Mouse (Mus musculus): ENCODE results near the gene Rabep1. TPM values are rescaled to one million over a fixed set of nuclear protein-coding genes. Genes with fewer than 3 reads are reported as not detected.

Rabep1 gene
- polyA plus RNA-seq, 1 experiment from 2014 or later = 46.3 TPM

DNA sequence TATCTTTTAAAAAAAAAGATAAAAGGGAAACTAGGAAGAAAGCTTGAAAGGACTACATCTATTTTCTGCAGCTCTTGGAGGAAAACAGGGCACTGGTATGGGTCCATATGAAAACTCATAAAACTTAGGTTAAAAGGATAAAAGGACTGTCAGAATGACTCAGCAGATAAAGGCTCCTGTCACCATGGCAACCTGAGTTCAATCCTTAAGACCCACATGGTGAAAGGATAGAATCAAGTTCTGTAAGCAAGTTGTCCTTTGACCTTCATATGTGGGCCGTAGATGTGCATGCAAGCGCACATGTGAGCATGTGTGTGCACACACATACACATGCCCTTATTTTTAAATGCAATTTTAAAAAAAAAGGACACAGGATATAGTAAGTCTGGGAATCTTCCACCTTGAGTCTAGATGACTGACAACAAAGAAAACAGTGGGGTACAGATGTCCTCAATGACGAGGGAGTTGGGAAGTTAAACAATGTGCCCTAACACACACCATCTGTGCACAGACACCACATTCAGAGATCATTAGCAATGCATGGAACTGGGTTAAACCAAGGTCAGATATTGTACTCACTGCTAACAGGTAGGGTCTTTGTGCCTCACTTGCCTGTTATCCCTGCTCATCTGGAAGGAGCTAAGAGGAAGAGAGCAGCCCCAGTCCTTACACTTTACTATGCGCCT, 119.8 kb downstream of the Rabep1 start:
- no peak overlapping the region for H3K4me2 ChIP-seq
- 75% methylated on average over 4 of the region's 4 CpGs for WGBS
- H3K27me3 ChIP-seq = no peaks in the 10 kb centered on the region
- no peaks in the 10 kb centered on the region for H3K9me3 ChIP-seq
- no peak for ATAC-seq (ENCODE audit: insufficient number of reproducible peaks, insufficient read depth, low FRiP score, low TSS enrichment, low read depth)
- peaks cover 71% of the 10 kb centered on the region for H3K36me3 ChIP-seq
- no peak overlapping the region for H3K27ac ChIP-seq
- no peak overlapping the region for H3K9ac ChIP-seq
- no peak overlapping the region for H3K4me3 ChIP-seq
- peaks cover 9% of the 10 kb centered on the region for H3K4me1 ChIP-seq

DNA sequence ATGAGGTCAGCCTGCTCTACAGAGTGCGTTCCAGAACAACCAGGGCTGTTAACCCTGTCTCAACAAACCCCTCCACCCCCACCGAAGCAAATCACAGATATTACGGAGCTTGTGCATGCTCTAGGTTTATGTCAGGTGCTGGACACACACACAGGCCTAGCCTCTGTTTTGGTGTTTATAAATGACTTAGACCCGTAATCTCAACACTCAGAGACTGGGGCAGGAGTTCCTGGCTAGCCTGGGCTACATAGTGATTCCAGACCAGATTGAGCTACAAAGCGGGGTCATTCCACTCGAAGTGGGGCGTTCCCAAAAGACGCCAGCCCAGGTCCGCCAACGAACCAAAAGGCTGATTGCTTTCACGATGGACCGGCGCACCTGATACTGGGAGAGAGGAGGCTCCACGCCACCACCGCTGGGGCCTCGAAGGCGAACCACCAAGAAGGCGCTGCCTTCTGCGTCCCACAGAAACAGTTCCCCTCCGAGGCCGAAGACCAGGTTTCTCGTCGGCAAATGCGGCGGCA, 124.8 kb downstream of the Rabep1 start:
- Histone ChIP-seq H3K9me3 (no peaks in the 10 kb centered on the region), H3K9ac (peak overlapping the region; percentile 95), H3K27ac (peak overlapping the region; percentile 92), H3K27me3 (no peaks in the 10 kb centered on the region), H3K36me3 (peaks cover 43% of the 10 kb centered on the region), H3K4me3 (peak overlapping the region; percentile 92), H3K4me1 (peaks cover 13% of the 10 kb centered on the region), H3K4me2 (peak overlapping the region; percentile 78)
- ATAC-seq (ENCODE audit: insufficient number of reproducible peaks, insufficient read depth, low FRiP score, low TSS enrichment, low read depth) = no peak
- under 1% methylated on average over 25 of the region's 25 CpGs for WGBS

DNA sequence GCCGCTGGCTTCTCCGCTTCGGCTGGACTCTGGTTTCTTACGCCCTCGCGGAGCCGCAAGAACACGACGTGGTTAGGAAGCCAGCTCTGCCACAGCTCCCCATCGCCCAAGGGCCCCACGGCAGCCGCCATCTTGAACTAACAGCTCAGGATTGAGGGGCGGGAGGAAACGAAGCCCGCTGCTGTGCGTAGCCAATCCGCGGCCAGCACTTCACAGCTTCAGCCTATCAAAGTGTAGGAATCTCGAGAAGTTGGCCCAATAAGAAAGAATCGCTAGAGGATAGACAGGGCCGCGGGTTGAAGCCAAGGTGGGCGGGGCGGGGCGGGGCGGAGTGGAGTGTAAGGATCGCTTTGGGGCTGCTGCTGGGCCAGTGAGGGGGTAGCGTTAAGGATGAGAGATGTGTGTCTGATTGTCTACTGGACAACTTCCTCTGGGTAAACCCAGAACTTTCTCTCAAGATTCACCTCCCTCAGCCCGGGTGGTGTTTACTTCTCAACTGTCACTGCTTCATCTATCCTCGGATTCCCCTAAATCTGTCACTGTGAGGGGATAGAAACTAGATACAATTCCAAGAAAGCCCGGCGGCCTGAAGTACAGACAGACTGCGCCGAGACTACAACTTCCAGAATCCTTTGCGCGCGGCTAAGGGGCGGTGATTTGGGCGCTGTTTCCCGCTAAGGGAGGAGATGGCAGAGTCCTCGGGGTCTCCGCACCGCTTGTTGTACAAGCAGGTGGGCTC, 125.4 kb downstream of the Rabep1 start, which contains the start of the genes Nup88 and Rpain:
Nup88 (minus strand) TSS at position 153 of the 739 bp plus-strand sequence.
Rpain (plus strand) TSS at position 393 of the 739 bp plus-strand sequence.
- Histone ChIP-seq H3K4me1 (peaks cover 13% of the 10 kb centered on the region), H3K27me3 (no peaks in the 10 kb centered on the region), H3K36me3 (peaks cover 43% of the 10 kb centered on the region), H3K27ac (peak within 1 kb of the TSS; percentile 92), H3K4me2 (peak within 1 kb of the TSS; percentile 78), H3K4me3 (peak within 1 kb of the TSS; percentile 92), H3K9me3 (no peaks in the 10 kb centered on the region), H3K9ac (peak within 1 kb of the TSS; percentile 95)
- peak; percentile 96 for ATAC-seq (ENCODE audit: insufficient number of reproducible peaks, insufficient read depth, low FRiP score, low TSS enrichment, low read depth)
- under 1% methylated on average over 43 of the region's 43 CpGs for WGBS

DNA sequence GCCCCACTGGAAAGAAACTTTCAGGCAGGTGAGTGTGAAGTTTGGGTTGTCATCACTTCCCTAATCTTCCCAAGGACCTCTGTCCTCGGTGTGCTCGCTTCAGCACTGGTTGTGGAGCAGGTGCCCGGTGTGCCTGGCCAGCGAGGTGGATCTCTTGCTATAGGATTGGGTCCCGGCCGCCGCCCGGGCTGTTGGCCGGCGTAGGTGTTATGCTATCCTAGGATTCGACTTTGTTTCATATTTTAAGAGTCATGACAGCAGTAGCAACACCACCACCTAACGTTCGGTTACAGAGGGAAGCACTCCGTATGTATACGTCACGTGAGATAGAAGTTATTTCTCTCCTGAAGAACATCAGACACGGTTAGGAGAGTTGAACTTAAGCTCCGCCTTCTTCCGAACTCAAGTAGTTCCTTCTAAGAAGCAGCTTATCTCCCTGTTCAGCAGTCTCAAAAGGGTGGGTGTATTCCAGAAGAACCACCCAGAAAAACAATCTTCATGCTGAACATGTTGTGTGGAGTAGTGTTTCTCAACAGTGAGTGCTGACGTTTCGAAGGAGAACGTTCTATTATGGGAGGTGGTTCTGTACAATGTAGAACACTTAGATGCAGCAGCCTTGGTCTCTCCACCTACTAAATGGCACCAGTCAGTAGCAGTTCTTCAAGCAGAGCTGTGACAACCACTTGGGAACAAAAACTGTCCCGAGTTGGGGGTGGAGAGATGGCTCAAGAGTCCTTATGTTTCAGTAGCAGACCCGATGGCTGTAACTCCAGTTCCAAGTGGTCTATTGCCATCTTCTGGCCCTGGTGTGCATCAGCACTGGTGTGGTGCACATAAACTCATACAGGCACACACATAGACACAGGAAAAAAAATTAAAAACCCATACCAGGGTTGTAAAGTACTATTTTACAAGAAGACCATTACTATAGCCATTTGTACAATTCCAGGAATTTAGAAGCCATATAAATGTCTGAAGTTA, 126.3 kb downstream of the Rabep1 start:
- H3K27me3 ChIP-seq = no peaks in the 10 kb centered on the region
- H3K4me3 ChIP-seq = peak overlapping the region; percentile 92
- peak overlapping the region; percentile 74 for H3K4me2 ChIP-seq
- H3K27ac ChIP-seq = peak overlapping the region; percentile 92
- WGBS = 16% methylated on average over 24 of the region's 24 CpGs
- peaks cover 42% of the 10 kb centered on the region for H3K36me3 ChIP-seq
- peaks cover 13% of the 10 kb centered on the region for H3K4me1 ChIP-seq
- ATAC-seq (ENCODE audit: insufficient number of reproducible peaks, insufficient read depth, low FRiP score, low TSS enrichment, low read depth) = no peak
- no peaks in the 10 kb centered on the region for H3K9me3 ChIP-seq
- H3K9ac ChIP-seq = peak overlapping the region; percentile 76

DNA sequence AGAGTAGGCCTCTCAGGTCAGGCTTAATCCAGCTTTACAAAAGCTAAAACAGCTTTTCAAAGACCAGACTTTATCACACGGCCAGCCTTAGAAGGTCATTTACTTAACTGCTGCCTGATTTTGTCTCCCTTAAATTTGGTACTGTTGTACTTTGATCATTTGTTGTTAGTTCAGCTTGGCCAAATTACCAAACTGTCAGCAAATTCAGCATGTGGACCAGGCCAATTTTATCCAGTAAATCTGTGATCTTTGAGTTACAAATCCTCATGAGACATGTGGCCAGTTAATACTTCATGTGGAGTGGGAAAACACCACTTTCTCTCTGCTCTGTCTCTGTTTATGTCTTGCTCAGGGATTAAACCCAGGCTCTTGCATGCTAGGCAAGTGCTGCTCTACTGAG, 128.0 kb downstream of the Rabep1 start:
- WGBS = 65% methylated on average over 1 of the region's 1 CpGs
- ATAC-seq (ENCODE audit: insufficient number of reproducible peaks, insufficient read depth, low FRiP score, low TSS enrichment, low read depth) = no peak
- Histone ChIP-seq H3K9ac (no peak overlapping the region), H3K4me3 (no peak overlapping the region), H3K27me3 (no peaks in the 10 kb centered on the region), H3K9me3 (no peaks in the 10 kb centered on the region), H3K36me3 (peaks cover 49% of the 10 kb centered on the region), H3K4me2 (no peak overlapping the region), H3K27ac (no peak overlapping the region), H3K4me1 (peaks cover 13% of the 10 kb centered on the region)

DNA sequence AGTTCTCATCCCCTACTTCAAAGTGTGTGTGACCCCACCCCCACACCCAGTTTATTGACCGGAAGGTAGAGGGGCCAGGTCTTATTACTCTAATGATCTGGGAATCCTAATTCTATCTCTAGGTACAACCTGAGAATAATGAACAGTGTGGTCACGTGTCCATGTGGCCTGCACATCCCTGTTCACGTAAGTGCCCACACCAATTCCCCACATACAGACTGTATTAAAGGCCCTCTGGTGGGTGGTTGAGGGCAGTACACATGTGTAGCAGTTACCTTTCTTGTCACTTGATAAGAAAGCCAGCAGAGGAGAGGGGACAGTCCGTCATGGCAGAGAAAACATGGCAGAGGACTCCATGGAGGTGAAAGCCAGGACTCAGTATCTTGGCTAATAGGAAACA, 129.4 kb downstream of the Rabep1 start:
- Histone ChIP-seq H3K36me3 (peaks cover 62% of the 10 kb centered on the region), H3K4me1 (peaks cover 4% of the 10 kb centered on the region), H3K9ac (no peak overlapping the region), H3K4me3 (no peak overlapping the region), H3K9me3 (no peaks in the 10 kb centered on the region), H3K27me3 (no peaks in the 10 kb centered on the region), H3K27ac (no peak overlapping the region), H3K4me2 (no peak overlapping the region)
- no peak for ATAC-seq (ENCODE audit: insufficient number of reproducible peaks, insufficient read depth, low FRiP score, low TSS enrichment, low read depth)
- WGBS = 65% methylated on average over 4 of the region's 4 CpGs

DNA sequence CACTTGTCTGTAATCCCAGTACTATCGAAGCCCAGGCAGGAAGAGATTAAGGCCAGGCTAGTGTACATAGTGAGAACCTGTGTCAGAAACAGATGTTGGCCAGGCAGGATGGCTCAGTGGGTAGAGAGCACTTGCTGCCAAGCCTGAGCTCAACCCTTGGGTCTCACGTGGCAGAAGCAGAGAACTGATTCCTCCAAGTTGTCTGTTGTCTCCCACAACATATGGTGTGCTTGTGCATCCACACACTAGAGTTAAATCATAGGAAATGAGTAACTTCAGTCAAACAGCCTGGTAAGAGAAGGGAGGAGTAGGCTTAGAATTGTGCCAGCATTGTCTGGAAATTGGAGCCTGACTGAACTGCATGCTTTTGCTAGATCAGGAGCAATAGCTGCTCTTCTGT, 130.6 kb downstream of the Rabep1 start:
- peaks cover 74% of the 10 kb centered on the region for H3K36me3 ChIP-seq
- no peak overlapping the region for H3K9ac ChIP-seq
- H3K4me2 ChIP-seq = no peak overlapping the region
- no peak overlapping the region for H3K27ac ChIP-seq
- no peaks in the 10 kb centered on the region for H3K27me3 ChIP-seq
- no peaks in the 10 kb centered on the region for H3K9me3 ChIP-seq
- H3K4me1 ChIP-seq = peaks cover 4% of the 10 kb centered on the region
- 71% methylated on average over 2 of the region's 2 CpGs for WGBS
- ATAC-seq (ENCODE audit: insufficient number of reproducible peaks, insufficient read depth, low FRiP score, low TSS enrichment, low read depth) = no peak
- no peak overlapping the region for H3K4me3 ChIP-seq

DNA sequence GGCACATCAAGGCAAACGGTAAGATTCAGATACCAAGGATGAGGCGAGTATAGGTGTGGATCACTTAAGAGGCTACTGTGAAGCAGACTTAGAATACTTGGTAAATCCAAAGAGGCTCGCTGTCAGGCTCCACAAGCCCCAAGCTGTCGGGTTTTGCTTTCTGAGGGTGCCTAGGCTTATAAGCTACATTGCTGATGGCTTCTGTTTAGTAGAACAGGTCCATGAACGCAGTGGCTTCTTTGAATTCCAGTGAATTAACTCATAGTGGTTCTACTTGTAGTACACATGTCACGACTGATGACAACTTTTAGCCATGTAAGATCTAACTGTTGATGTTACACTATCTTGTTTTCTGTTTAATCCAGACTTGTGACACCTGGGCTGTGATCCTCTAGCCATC, 132.7 kb downstream of the Rabep1 start:
- ATAC-seq (ENCODE audit: insufficient number of reproducible peaks, insufficient read depth, low FRiP score, low TSS enrichment, low read depth) = no peak
- Histone ChIP-seq H3K9ac (no peak overlapping the region), H3K4me3 (no peak overlapping the region), H3K4me2 (no peak overlapping the region), H3K27ac (no peak overlapping the region), H3K36me3 (peaks cover 86% of the 10 kb centered on the region), H3K9me3 (no peaks in the 10 kb centered on the region), H3K27me3 (no peaks in the 10 kb centered on the region), H3K4me1 (peaks cover 12% of the 10 kb centered on the region)
- WGBS = 85% methylated on average over 6 of the region's 6 CpGs

DNA sequence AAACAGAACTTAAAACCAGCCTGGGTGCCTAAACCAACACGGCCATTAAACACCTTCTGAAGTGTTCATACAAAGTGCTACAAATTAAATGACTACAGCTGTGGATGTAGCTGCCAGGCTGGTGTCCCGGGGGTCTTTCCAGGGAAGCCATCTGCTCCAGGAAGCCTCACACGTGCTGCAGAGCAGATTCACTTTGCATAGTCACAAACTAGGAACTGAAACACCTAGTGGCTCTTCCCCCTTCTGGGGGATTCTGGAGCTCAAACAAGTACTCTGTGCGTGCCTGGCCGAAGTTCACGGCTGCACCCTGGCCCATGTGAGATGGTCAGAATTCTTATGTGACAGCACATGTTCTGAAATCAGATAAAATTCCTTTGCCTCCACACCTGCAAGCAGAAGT, 135.7 kb downstream of the Rabep1 start:
- no peaks in the 10 kb centered on the region for H3K9me3 ChIP-seq
- ATAC-seq (ENCODE audit: insufficient number of reproducible peaks, insufficient read depth, low FRiP score, low TSS enrichment, low read depth) = no peak
- no peak overlapping the region for H3K9ac ChIP-seq
- no peak overlapping the region for H3K4me3 ChIP-seq
- H3K27me3 ChIP-seq = no peaks in the 10 kb centered on the region
- no peak overlapping the region for H3K27ac ChIP-seq
- peaks cover 71% of the 10 kb centered on the region for H3K36me3 ChIP-seq
- peaks cover 12% of the 10 kb centered on the region for H3K4me1 ChIP-seq
- 86% methylated on average over 6 of the region's 6 CpGs for WGBS
- H3K4me2 ChIP-seq = no peak overlapping the region

DNA sequence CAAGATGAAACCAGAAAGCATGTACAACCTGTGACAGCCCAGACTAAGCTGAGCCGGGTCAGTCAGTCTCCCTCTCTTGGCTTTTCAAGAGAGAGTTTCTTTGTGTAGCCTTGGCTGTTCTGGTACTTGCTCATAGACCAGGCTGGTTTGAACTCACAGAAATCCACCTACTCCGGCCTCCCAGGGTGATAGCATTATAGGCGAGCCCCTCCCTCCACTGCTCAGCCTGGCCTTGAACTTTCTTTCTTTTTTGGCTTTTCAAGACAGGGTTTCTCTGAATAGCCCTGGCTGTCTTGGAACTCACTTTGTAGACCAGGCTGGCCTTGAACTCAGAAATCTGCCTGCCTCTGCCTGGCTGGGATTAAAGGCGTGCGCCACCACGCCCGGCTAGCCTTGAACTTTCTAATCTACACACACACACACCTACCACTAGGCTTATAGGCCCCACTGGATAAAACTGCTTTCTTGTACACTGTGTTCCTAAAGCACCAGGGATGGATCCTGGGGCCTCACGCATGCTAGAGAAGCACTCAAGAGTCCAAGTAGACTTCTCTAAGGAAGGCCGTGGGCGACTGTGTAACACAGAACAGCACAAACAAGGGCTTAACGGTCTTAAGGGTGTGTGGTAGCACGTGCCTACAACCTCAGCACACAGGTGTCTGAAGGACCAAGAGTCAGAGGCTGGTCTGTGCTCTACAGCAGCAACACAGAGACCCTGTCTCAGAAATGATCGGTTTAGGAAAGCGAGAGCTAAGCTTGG, 136.4 kb downstream of the Rabep1 start:
- peaks cover 71% of the 10 kb centered on the region for H3K36me3 ChIP-seq
- no peak overlapping the region for H3K9ac ChIP-seq
- peak overlapping the region; percentile 82 for H3K4me2 ChIP-seq

More for the DNA sequence above, 136.4 kb downstream of the Rabep1 start:
- H3K4me3 ChIP-seq = peak overlapping the region; percentile 83; the same call in 1 of the 2 replicates
- H3K27ac ChIP-seq = no peak overlapping the region
- 92% methylated on average over 14 of the region's 14 CpGs for WGBS
- H3K27me3 ChIP-seq = no peaks in the 10 kb centered on the region
- peaks cover 12% of the 10 kb centered on the region for H3K4me1 ChIP-seq
- H3K9me3 ChIP-seq = no peaks in the 10 kb centered on the region
- ATAC-seq (ENCODE audit: insufficient number of reproducible peaks, insufficient read depth, low FRiP score, low TSS enrichment, low read depth) = no peak
